Mouse (Mus musculus): ENCODE data around the gene Nxf2. TPM values are rescaled to one million over a fixed set of nuclear protein-coding genes. Genes with fewer than 3 reads are reported as not detected.
"Not testable (repeated sequence)": the region's sequence is repeated elsewhere in the genome, so short reads cannot be mapped to it uniquely, and the experiment has no call there.

Gene Nxf2
- total RNA-seq (2021): not detected
- long read RNA-seq, experiment 1: 0 reads
- long read RNA-seq, experiment 2: 0 reads

- intact Hi-C loops (cut with DNase I): no loop called here
- DNase-seq (ENCODE audit: low spot score in 2 of 2): no peak
These were observed at the start of gene Nxf2 for GRCm38 (mm10) chrX:134964546-134964945. Gene Nxf2 (minus strand): TSS chrX:134964754.

GRCm38 (mm10) chrX:135011381-135011780 is 46.8 kb upstream of the Nxf2 start:
- no peak for DNase-seq (ENCODE audit: low spot score in 2 of 2)
- intact Hi-C loops (cut with DNase I): loop anchor here (10.0 kb wide), 1 partner anchor 73 kb away; no protein-coding TSS in a partner anchor

- DNase-seq (ENCODE audit: low spot score in 2 of 2): no peak
- intact Hi-C loops (cut with DNase I): no loop called here
These were observed 44.9 kb upstream of the Nxf2 start for GRCm38 (mm10) chrX:135009471-135009815.

GRCm38 (mm10) chrX:135008720-135009470 is 44.3 kb upstream of the Nxf2 start, which contains the start of gene Zmat1:
Gene Zmat1 (minus strand): TSS chrX:135009209.
- intact Hi-C loops (cut with DNase I): no loop called here
- peak; percentile 85 to 94 for DNase-seq (ENCODE audit: low spot score in 2 of 2)

- intact Hi-C loops (cut with DNase I): no loop called here
- no peak for DNase-seq (ENCODE audit: low spot score in 2 of 2)
These were observed 43.5 kb upstream of the Nxf2 start for GRCm38 (mm10) chrX:135008021-135008420.

- intact Hi-C loops (cut with DNase I): no loop called here
These were observed 1.1 kb downstream of the Nxf2 start for GRCm38 (mm10) chrX:134963305-134964094.

GRCm38 (mm10) chrX:134930361-134930760 is 34.2 kb downstream of the Nxf2 start:
- DNase-seq (ENCODE audit: low spot score in 2 of 2): peak; percentile 48 to 54
- intact Hi-C loops (cut with DNase I): no loop called here

More at GRCm38 (mm10) chrX:134963305-134964094, 1.1 kb downstream of the Nxf2 start:
- DNase-seq (ENCODE audit: low spot score in 2 of 2): peak; percentile 52 to 65

GRCm38 (mm10) chrX:134929927-134930326 is 34.6 kb downstream of the Nxf2 start:
- DNase-seq (ENCODE audit: low spot score in 2 of 2): no peak
- intact Hi-C loops (cut with DNase I): loop anchor here (10.0 kb wide), 1 partner anchor 315 kb away; no protein-coding TSS in a partner anchor

GRCm38 (mm10) chrX:134925058-134925457 is 39.5 kb downstream of the Nxf2 start:
- intact Hi-C loops (cut with DNase I): loop anchor here (10.0 kb wide), 1 partner anchor 310 kb away; no protein-coding TSS in a partner anchor
- DNase-seq (ENCODE audit: low spot score in 2 of 2): peak; percentile 36 to 65

GRCm38 (mm10) chrX:134923675-134924424 is 40.7 kb downstream of the Nxf2 start:
- no peak for DNase-seq (ENCODE audit: low spot score in 2 of 2)
- intact Hi-C loops (cut with DNase I): loop anchor here (10.0 kb wide), 1 partner anchor 309 kb away; no protein-coding TSS in a partner anchor

- no peak for DNase-seq (ENCODE audit: low spot score in 2 of 2)
- intact Hi-C loops (cut with DNase I): loop anchor here (5.0 kb wide), 2 partner anchors 167 to 182 kb away; partner anchors contain the start of gene Armcx6
These were observed 45.3 kb downstream of the Nxf2 start for GRCm38 (mm10) chrX:134919220-134919619.

- DNase-seq (ENCODE audit: low spot score in 2 of 2): no peak
- intact Hi-C loops (cut with DNase I): loop anchor here (5.0 kb wide), 2 partner anchors 163 to 178 kb away; partner anchors contain the start of gene Armcx6
These were observed 48.8 kb downstream of the Nxf2 start for GRCm38 (mm10) chrX:134915745-134916144.

- not testable (repeated sequence) for DNase-seq (ENCODE audit: low spot score in 2 of 2)
- intact Hi-C loops (cut with DNase I): loop anchor here (5.0 kb wide), 2 partner anchors 163 to 178 kb away; partner anchors contain the start of gene Armcx6
These were observed 49.2 kb downstream of the Nxf2 start for GRCm38 (mm10) chrX:134915315-134915714.

GRCm38 (mm10) chrX:134914851-134915250 is 49.7 kb downstream of the Nxf2 start:
- intact Hi-C loops (cut with DNase I): loop anchor here (5.0 kb wide), 2 partner anchors 163 to 178 kb away; partner anchors contain the start of gene Armcx6
- no peak for DNase-seq (ENCODE audit: low spot score in 2 of 2)

GRCm38 (mm10) chrX:134913234-134913936 is 51.2 kb downstream of the Nxf2 start:
- DNase-seq (ENCODE audit: low spot score in 2 of 2): peak; percentile 35 to 66
- intact Hi-C loops (cut with DNase I): no loop called here

GRCm38 (mm10) chrX:134912805-134913204 is 51.7 kb downstream of the Nxf2 start:
- intact Hi-C loops (cut with DNase I): no loop called here
- no peak for DNase-seq (ENCODE audit: low spot score in 2 of 2)

- no peak for DNase-seq (ENCODE audit: low spot score in 2 of 2)
- intact Hi-C loops (cut with DNase I): no loop called here
These were observed 54.2 kb downstream of the Nxf2 start for GRCm38 (mm10) chrX:134910345-134910744.
